Mouse (Mus musculus) limb, embryonic 11.5 days (tissue): ENCODE measurements around the gene Kalrn. TPM values are rescaled to one million over a fixed set of nuclear protein-coding genes. Genes with fewer than 3 reads are reported as not detected.

Source experiments
- ATAC-seq: fragments of 200-750 bp; cut with Nextera tagmentation; 2 replicates; pipeline ENCODE4 v1.8.0; 2017; ENCODE audit warnings: low read depth; ENCODE audit not compliant: insufficient number of reproducible peaks, low FRiP score, low TSS enrichment
- DNase-seq: peaks from one replicate; pipeline ENCODE4 v3.0.0-alpha.2; 2015; ENCODE audit warnings: low spot score
- H3K27ac ChIP-seq: fragments of 300-500 bp; sonication (generic); replicated peaks from 2 replicates; pipeline ENCODE4 v1.5.1; 2014; ENCODE audit warnings: low read depth, mild to moderate bottlenecking, low read length
- H3K27me3 ChIP-seq: fragments of 300-500 bp; sonication (generic); 2 replicates; pipeline ENCODE4 v1.6.1; 2014; ENCODE audit warnings: mild to moderate bottlenecking, low read length, mixed read lengths; ENCODE audit not compliant: control insufficient read depth, insufficient read depth
- H3K36me3 ChIP-seq: fragments of 300-500 bp; sonication (generic); 2 replicates; pipeline ENCODE4 v1.6.1; 2014; ENCODE audit warnings: mild to moderate bottlenecking, low read length, moderate library complexity, mixed read lengths; ENCODE audit not compliant: control insufficient read depth, insufficient read depth
- H3K4me1 ChIP-seq: fragments of 300-500 bp; sonication (generic); 2 replicates; pipeline ENCODE4 v1.6.1; 2014; ENCODE audit warnings: low read length, mixed read lengths; ENCODE audit not compliant: control insufficient read depth, insufficient read depth
- H3K4me2 ChIP-seq: fragments of 300-500 bp; sonication (generic); 2 replicates; pipeline ENCODE4 v1.6.1; 2014; ENCODE audit warnings: low read depth, mild to moderate bottlenecking, moderate library complexity; ENCODE audit not compliant: severe bottlenecking
- H3K4me3 ChIP-seq: fragments of 300-500 bp; sonication (generic); 2 replicates; pipeline ENCODE4 v1.5.1; 2014; ENCODE audit warnings: low read depth, low read length
- H3K9ac ChIP-seq: fragments of 300-500 bp; sonication (generic); 2 replicates; pipeline ENCODE4 v1.6.1; 2014; ENCODE audit warnings: mild to moderate bottlenecking, low read length
- H3K9me3 ChIP-seq: fragments of 300-500 bp; sonication (generic); 2 replicates; pipeline ENCODE4 v1.6.1; 2016; ENCODE audit warnings: low read length; ENCODE audit not compliant: control insufficient read depth
- WGBS: fragments of 180-500 bp; shearing (Covaris S2); extraction: QIAGEN DNeasy Blood & Tissue Kit; methylation state at CpG from one replicate; pipeline ENCODE4 v1.1.7; 2014; 5-methylcytosine and 5-hydroxymethylcytosine counted together
- polyA plus RNA-seq: library from polyadenylated mRNA; unstranded; fragments of >200 nt; fragmentation: Nextera tagmentation; extraction: Ambion mirVana; gene quantifications from 2 replicates; pipeline ENCODE4 v1.2.1, GENCODE M21; 2014

The Kalrn gene
- polyA plus RNA-seq, 1 experiment from 2014 or later = 11.5 TPM

DNA sequence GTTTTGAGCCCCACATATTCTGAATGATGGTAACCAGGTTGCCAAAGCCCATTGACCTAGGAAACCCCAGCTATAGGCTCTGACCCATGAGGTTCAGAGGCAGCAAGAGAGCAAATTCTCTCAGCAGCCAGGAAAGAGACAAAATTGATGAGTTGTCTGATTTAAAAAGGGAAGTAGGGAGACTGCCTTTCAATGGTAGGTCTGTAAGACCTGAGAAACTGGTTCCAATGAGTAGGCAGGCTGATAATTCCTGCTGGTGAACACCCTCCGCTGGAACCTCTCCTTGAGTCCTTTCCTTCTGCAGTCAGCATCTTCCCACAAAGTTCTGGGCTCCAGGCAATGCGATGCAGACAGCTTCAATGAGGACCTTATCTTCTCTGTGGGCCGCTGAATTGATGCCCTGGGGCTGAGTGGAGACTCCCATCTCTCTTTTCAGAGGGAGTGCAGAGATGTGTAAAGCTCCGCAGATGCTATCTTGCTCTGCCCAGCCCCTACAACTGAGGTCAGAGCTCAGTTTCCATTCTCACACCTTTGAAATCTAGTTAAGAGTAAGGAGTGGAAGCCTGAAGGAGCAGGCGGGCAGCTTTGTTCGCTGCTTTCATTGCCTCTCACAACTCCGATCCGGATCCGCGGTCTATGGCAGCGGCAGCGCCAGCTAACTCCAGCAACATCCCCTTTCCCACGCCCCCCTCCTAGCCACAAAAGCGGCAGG is 479.4 kb downstream of the Kalrn start:
- Histone ChIP-seq H3K9me3 (no peaks in the 10 kb centered on the region), H3K9ac (peak overlapping the region; percentile 27; the same call in 1 of the 2 replicates), H3K4me2 (peak overlapping the region; percentile 91), H3K36me3 (no peaks in the 10 kb centered on the region), H3K27me3 (no peaks in the 10 kb centered on the region), H3K27ac (no peak overlapping the region), H3K4me1 (0 out of 2 replicates have a peak, but pooled peaks cover 10% of the 10 kb centered on the region), H3K4me3 (peak overlapping the region; percentile 22)
- peak; percentile 41; the same call in 1 of the 2 replicates for ATAC-seq
- 1% methylated on average over 14 of the region's 14 CpGs for WGBS
- no peak for DNase-seq

DNA sequence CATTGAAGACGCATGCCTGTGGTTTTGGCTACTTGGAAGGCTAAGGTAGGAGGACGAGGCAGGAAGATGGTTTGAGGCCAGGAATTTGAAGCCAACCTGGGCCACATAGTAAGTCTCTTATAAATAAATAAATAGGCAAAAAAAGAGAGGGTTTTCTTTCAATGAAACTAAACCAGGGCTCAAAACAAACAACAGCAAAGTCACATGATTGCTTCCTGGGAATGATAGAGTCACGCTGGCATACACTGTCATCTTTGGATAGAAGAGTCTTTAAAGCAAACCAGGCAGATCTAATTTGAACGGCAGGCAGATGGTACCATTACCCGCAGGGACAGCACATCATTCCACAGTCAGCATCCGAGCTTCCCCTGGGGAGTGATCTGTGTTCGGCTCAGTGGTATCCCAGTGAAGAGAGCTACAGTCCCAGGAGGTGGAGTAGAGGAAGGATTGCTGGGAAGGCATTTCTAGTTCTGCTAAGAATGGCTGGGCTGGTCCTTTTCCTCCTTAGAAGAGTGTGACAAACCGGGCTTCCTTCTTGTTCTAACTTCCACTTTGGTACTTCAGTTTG is 483.7 kb downstream of the Kalrn start:
- H3K9ac ChIP-seq = no peak overlapping the region
- DNase-seq (no peak), ATAC-seq (no peak)
- no peaks in the 10 kb centered on the region; the same call in 1 of the 2 replicates for H3K36me3 ChIP-seq
- no peak overlapping the region for H3K27ac ChIP-seq
- 0 out of 2 replicates have a peak, but pooled peaks cover 3% of the 10 kb centered on the region for H3K4me1 ChIP-seq
- no peaks in the 10 kb centered on the region for H3K27me3 ChIP-seq
- H3K4me3 ChIP-seq = no peak overlapping the region
- H3K9me3 ChIP-seq = no peaks in the 10 kb centered on the region
- 55% methylated on average over 8 of the region's 8 CpGs for WGBS
- H3K4me2 ChIP-seq = no peak overlapping the region

DNA sequence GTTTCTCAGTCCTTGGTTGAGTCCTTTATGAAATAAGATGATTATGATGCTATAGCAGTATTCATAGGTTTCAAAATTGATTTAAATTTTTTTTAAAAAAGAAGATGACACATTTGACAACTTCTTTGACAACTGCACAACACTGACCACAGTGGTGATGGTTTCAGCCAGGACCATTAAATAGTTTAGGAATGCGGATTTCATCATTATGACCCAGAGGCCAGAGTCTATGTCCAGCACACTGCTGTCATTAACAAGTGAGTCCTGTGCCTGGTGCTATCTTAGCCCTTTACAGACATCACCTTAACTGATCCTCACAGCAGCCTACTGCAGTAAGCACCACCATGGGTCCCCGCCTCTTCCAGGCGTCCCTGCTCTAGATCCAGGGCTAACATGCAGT is 484.3 kb downstream of the Kalrn start:
- WGBS = 85% methylated on average over 3 of the region's 3 CpGs
- no peak for ATAC-seq
- DNase-seq = no peak

DNA sequence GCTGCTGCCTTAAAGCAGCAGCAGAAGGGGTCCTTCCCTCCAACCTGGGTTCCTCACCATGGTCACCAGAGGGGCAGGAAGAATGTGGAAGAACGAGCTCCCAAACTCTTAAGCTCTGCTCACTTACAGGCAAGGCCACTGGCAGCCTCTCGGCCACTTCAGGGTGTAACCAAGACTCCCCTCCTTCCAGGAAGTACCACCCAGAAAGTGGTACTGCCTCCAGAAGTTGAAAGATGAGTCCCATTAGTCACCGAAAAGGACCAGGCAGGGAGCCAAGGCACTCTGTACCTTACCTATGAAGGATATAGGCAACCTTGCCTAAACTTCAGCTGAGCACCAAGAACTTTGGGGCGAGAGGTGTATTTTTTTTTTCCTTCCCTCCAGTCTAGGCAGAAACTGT is 485.0 kb downstream of the Kalrn start:
- no peak overlapping the region for H3K9ac ChIP-seq
- ATAC-seq (no peak), DNase-seq (no peak)
- H3K27ac ChIP-seq = no peak overlapping the region
- H3K4me1 ChIP-seq = 0 out of 2 replicates have a peak, but pooled peaks cover 2% of the 10 kb centered on the region
- H3K4me2 ChIP-seq = no peak overlapping the region
- no peaks in the 10 kb centered on the region; the same call in 1 of the 2 replicates for H3K36me3 ChIP-seq
- WGBS = 61% methylated on average over 4 of the region's 4 CpGs
- no peak overlapping the region for H3K4me3 ChIP-seq
- H3K9me3 ChIP-seq = no peaks in the 10 kb centered on the region
- H3K27me3 ChIP-seq = no peaks in the 10 kb centered on the region

More for the DNA sequence above, 484.3 kb downstream of the Kalrn start:
- H3K4me1 ChIP-seq = 0 out of 2 replicates have a peak, but pooled peaks cover 2% of the 10 kb centered on the region
- H3K36me3 ChIP-seq = no peaks in the 10 kb centered on the region; the same call in 1 of the 2 replicates
- no peaks in the 10 kb centered on the region for H3K9me3 ChIP-seq
- H3K27ac ChIP-seq = no peak overlapping the region
- H3K27me3 ChIP-seq = no peaks in the 10 kb centered on the region
- H3K9ac ChIP-seq = no peak overlapping the region
- no peak overlapping the region for H3K4me3 ChIP-seq
- H3K4me2 ChIP-seq = no peak overlapping the region

DNA sequence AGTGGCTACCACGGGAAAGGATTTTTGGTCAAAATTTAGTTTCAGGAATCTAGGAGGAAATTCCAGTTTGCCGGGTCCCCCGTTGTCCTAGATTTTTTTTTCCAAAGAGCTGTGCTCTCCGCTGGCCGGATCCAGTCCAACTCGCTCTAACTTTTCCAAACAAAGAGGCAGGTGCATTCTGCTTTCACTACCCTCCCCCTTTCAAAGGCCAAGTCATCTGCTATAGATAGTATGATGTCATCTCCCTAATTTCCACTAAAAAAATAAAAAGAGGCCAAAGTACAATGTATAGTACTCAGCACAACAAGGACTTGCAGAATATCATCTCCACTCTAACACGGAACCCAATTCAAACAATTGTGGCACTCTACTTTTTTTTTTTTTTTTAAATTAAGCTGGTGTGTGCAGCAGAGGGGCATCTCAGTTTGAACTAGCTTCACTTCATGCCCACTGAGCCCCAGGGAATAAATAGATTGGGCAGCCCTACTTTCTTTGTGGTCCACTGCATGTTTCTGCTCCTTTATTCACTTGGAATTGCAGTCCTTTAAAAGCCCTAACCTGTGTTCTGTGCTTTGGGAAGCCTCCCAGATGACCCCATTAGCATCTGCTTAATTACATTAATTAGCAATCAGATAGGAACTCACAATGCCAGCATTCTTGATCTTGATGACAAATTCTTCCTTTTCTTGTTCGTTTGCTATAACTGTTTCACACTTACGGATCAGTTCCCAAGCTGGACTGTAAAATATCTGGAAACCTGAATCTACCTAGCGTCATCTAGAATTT is 489.0 kb downstream of the Kalrn start:
- no peak overlapping the region for H3K4me2 ChIP-seq
- H3K9me3 ChIP-seq = no peaks in the 10 kb centered on the region
- no peak overlapping the region for H3K4me3 ChIP-seq
- no peaks in the 10 kb centered on the region for H3K27me3 ChIP-seq
- H3K4me1 ChIP-seq = peaks cover 3% of the 10 kb centered on the region; the same call in 1 of the 2 replicates
- H3K27ac ChIP-seq = no peak overlapping the region
- WGBS = 88% methylated on average over 10 of the region's 10 CpGs
- DNase-seq = no peak
- ATAC-seq = no peak
- no peak overlapping the region for H3K9ac ChIP-seq
- no peaks in the 10 kb centered on the region; the same call in 1 of the 2 replicates for H3K36me3 ChIP-seq

DNA sequence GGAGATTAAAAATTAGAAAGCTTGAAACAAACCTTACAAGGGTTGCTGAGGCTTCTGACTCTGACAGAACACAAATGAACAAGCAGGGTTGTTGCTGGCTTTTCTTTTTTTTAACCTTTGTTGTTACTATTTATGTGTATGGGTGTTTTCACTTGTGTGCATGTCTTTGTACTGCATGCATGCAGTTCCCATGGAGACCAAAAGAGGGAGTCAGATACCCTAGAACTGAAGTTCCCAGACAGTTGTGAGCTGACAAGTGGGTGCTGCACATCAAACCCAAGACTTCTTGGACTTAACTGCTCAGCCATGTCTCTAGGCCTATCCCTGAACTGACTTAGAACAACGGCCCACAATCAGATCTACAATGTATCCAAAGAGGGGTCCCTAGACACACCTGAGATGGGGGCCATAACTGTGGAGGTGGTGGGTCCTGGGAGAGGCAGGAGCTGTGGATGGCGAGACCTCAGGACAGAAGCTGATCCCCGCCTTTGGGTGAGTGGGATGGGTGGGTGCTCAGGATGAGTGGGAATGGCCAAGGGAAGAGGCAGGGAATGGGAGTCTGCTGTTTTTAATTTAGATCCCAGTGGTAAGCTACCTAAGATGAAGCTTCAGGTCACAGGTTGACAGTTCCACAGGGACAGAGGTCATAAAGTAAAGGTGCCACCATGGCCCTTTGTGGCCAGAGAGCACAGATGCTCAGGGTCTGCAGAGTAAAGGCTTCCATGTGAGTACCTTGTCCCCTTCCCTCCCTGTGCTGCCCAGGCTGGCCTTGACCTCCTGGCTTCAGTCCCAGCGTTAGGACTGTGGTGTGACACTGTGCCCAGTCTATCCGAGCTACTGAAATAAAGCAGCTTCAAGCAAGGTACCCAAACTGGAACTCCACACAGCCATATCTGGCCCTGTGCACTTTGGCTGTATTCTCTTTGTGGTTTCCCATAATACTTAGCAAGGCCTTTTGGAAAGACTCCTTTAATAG is 490.6 kb downstream of the Kalrn start:
- H3K9me3 ChIP-seq = no peaks in the 10 kb centered on the region
- no peak for DNase-seq
- no peak overlapping the region for H3K4me2 ChIP-seq
- ATAC-seq = no peak
- no peaks in the 10 kb centered on the region for H3K36me3 ChIP-seq
- H3K9ac ChIP-seq = no peak overlapping the region
- 88% methylated on average over 5 of the region's 5 CpGs for WGBS
- peaks cover 3% of the 10 kb centered on the region; the same call in 1 of the 2 replicates for H3K4me1 ChIP-seq
- H3K27ac ChIP-seq = no peak overlapping the region
- no peaks in the 10 kb centered on the region for H3K27me3 ChIP-seq
- H3K4me3 ChIP-seq = no peak overlapping the region

DNA sequence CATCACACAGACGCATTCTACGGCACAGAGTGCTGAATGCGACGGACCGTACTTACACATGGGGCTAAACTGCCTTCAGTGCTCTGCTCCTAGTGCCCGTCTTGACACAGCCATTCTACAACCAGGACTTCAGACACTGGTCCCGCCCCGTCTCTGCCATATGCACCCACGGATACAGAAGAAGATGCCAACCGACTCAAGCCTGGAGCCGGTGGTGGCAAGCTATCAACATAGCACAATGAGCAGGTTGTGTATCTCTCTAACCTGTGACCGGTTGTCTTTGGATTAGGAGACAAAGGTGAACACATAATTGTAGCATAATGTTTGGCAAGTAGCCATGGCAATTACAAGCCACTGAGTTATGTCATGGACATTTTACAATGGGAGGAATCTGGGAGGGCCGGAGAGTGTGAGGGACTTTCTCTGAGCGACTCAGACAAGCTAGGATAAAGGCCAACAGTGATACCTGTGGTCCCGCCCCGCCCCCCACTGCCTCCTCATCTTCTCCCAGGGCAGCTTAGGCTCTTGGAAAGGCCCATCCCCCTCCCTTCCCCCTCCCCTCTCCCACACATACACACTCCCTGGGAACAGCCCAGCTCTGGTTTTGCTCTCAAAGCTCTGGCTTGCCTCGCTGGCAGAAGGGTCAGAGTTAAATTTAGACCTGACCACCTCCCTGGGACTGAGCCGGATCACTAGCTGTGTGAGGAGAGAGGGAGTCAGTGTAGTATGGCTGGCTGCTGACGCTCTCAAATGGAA is 491.5 kb downstream of the Kalrn start:
- Histone ChIP-seq H3K27ac (no peak overlapping the region), H3K27me3 (no peaks in the 10 kb centered on the region), H3K9me3 (no peaks in the 10 kb centered on the region), H3K4me1 (peaks cover 3% of the 10 kb centered on the region; the same call in 1 of the 2 replicates), H3K9ac (no peak overlapping the region), H3K4me2 (no peak overlapping the region), H3K36me3 (no peaks in the 10 kb centered on the region), H3K4me3 (no peak overlapping the region)
- WGBS = 48% methylated on average over 19 of the region's 19 CpGs
- DNase-seq = no peak
- peak; percentile 54; the same call in 1 of the 2 replicates for ATAC-seq
